Mouse (Mus musculus) forebrain, postnatal 0 days (tissue): ENCODE data around the gene Ndufb10. TPM values are rescaled to one million over a fixed set of nuclear protein-coding genes. Genes with fewer than 3 reads are reported as not detected.

ENCODE experiments used
- ATAC-seq: fragments of 200-750 bp; cut with Nextera tagmentation; 2 replicates; pipeline ENCODE4 v1.8.0; 2017; ENCODE audit warnings: mild to moderate bottlenecking, moderate library complexity
- DNase-seq: peaks from one replicate; pipeline ENCODE4 v3.0.0-alpha.2; 2015
- H3K27ac ChIP-seq: fragments of 300-500 bp; sonication (generic); 2 replicates; pipeline ENCODE4 v1.5.1; 2014; ENCODE audit warnings: low read depth, mild to moderate bottlenecking, antibody characterized with exemption, low read length, moderate library complexity, mixed read lengths
- H3K27me3 ChIP-seq: fragments of 300-500 bp; sonication (generic); 2 replicates; pipeline ENCODE4 v1.6.1; 2014; ENCODE audit warnings: mild to moderate bottlenecking, low read length, mixed read lengths; ENCODE audit not compliant: insufficient read depth
- H3K36me3 ChIP-seq: fragments of 300-500 bp; sonication (generic); 2 replicates; pipeline ENCODE4 v1.6.1; 2014; ENCODE audit warnings: mild to moderate bottlenecking, moderate library complexity; ENCODE audit not compliant: insufficient read depth
- H3K4me1 ChIP-seq: fragments of 300-500 bp; sonication (generic); 2 replicates; pipeline ENCODE4 v1.6.1; 2014; ENCODE audit warnings: antibody characterized with exemption; ENCODE audit not compliant: insufficient read depth
- H3K4me2 ChIP-seq: fragments of 300-500 bp; sonication (generic); 2 replicates; pipeline ENCODE4 v1.6.1; 2014; ENCODE audit warnings: low read depth, mild to moderate bottlenecking, moderate library complexity
- H3K4me3 ChIP-seq: fragments of 300-500 bp; sonication (generic); 2 replicates; pipeline ENCODE4 v1.5.1; 2014; ENCODE audit warnings: low read depth, low read length, mixed read lengths
- H3K9ac ChIP-seq: fragments of 300-500 bp; sonication (generic); 2 replicates; pipeline ENCODE4 v1.6.1; 2014; ENCODE audit warnings: mild to moderate bottlenecking
- H3K9me3 ChIP-seq: fragments of 300-500 bp; sonication (generic); 2 replicates; pipeline ENCODE4 v1.6.1; 2016; ENCODE audit warnings: low read length
- CTCF ChIP-seq: sonication (generic); IDR thresholded peaks from 2 replicates; pipeline ENCODE4 v1.5.1; 2016; ENCODE audit warnings: antibody characterized with exemption, control low read depth, low read depth
- WGBS: fragments of 180-500 bp; shearing (Covaris S2); extraction: QIAGEN DNeasy Blood & Tissue Kit; methylation state at CpG from one replicate; pipeline ENCODE4 v1.1.7; 2014; 5-methylcytosine and 5-hydroxymethylcytosine counted together
- polyA plus RNA-seq: library from polyadenylated mRNA; unstranded; fragments of >200 nt; fragmentation: Nextera tagmentation; extraction: Ambion mirVana; gene quantifications from 2 replicates; pipeline ENCODE4 v1.2.1, GENCODE M21; 2015
- total RNA-seq: library from RNA; depleted of rRNA; stranded (reverse); fragments of >200 nt; gene quantifications from 2 replicates; pipeline ENCODE4 v1.2.3, GENCODE M21; 2014

The Ndufb10 gene
- total and polyA plus RNA-seq, 2 experiments from 2014 or later: 151 to 312 TPM

- H3K4me3 ChIP-seq: peak within 1 kb of the TSS; percentile 86
- WGBS: 77% methylated on average over 4 of the region's 4 CpGs
- H3K9ac ChIP-seq: 0 out of 2 replicates have a peak within 1 kb of the TSS, but pooled peaks have one; percentile 85
- H3K4me1 ChIP-seq: peaks cover 7% of the 10 kb centered on the region; the same call in 1 of the 2 replicates
- ATAC-seq: no peak
- no peak for TF ChIP-seq CTCF
- no peaks in the 10 kb centered on the region for H3K27me3 ChIP-seq
- H3K36me3 ChIP-seq: peaks cover 14% of the 10 kb centered on the region
- no peaks in the 10 kb centered on the region for H3K9me3 ChIP-seq
- DNase-seq: no peak
- H3K4me2 ChIP-seq: peak within 1 kb of the TSS; percentile 67
- H3K27ac ChIP-seq: no peak within 1 kb of the TSS
Observed at GRCm38 (mm10) chr17:24717943-24718342, 6.3 kb downstream of the Ndufb10 start, which contains the start of the genes Rnf151 and Rps2. Gene Rnf151, minus strand, starts transcription at chr17:24718063. Gene Rps2, plus strand, starts transcription at chr17:24718116.

- Histone ChIP-seq H3K9me3 (no peaks in the 10 kb centered on the region), H3K27ac (no peak overlapping the region), H3K4me1 (peaks cover 1% of the 10 kb centered on the region; the same call in 1 of the 2 replicates), H3K36me3 (peaks cover under 1% of the 10 kb centered on the region), H3K9ac (no peak overlapping the region), H3K4me2 (no peak overlapping the region), H3K4me3 (no peak overlapping the region), H3K27me3 (no peaks in the 10 kb centered on the region)
- TF ChIP-seq CTCF: no peak
- ATAC-seq (no peak), DNase-seq (no peak)
- 94% methylated on average over 15 of the region's 15 CpGs for WGBS
Observed at GRCm38 (mm10) chr17:24716166-24716682, 8.1 kb downstream of the Ndufb10 start.

- 48% methylated on average over 6 of the region's 6 CpGs for WGBS
- no peak for ATAC-seq
- no peak for TF ChIP-seq CTCF
Observed at GRCm38 (mm10) chr17:24715556-24715955, 8.7 kb downstream of the Ndufb10 start.

GRCm38 (mm10) chr17:24708646-24709045 is 15.6 kb downstream of the Ndufb10 start:
- DNase-seq: peak; percentile 33
- TF ChIP-seq CTCF: peak; percentile 53
- Histone ChIP-seq H3K36me3 (peaks cover 16% of the 10 kb centered on the region), H3K9me3 (no peaks in the 10 kb centered on the region), H3K4me2 (no peak overlapping the region), H3K27me3 (no peaks in the 10 kb centered on the region), H3K4me1 (peaks cover 3% of the 10 kb centered on the region; the same call in 1 of the 2 replicates), H3K27ac (no peak overlapping the region), H3K9ac (no peak overlapping the region), H3K4me3 (no peak overlapping the region)
- 36% methylated on average over 2 of the region's 2 CpGs for WGBS
- no peak for ATAC-seq

More at GRCm38 (mm10) chr17:24715556-24715955, 8.7 kb downstream of the Ndufb10 start:
- Histone ChIP-seq H3K4me2 (no peak overlapping the region), H3K27ac (no peak overlapping the region), H3K36me3 (no peaks in the 10 kb centered on the region), H3K4me3 (no peak overlapping the region), H3K27me3 (no peaks in the 10 kb centered on the region), H3K4me1 (no peaks in the 10 kb centered on the region), H3K9me3 (no peaks in the 10 kb centered on the region), H3K9ac (no peak overlapping the region)
- no peak for DNase-seq

- Histone ChIP-seq H3K9me3 (no peaks in the 10 kb centered on the region), H3K4me2 (peak overlapping the region; percentile 62), H3K27me3 (no peaks in the 10 kb centered on the region), H3K27ac (peak overlapping the region; percentile 67; the same call in 1 of the 2 replicates), H3K36me3 (peaks cover 20% of the 10 kb centered on the region), H3K4me3 (peak overlapping the region; percentile 58), H3K4me1 (peaks cover 3% of the 10 kb centered on the region; the same call in 1 of the 2 replicates), H3K9ac (peak overlapping the region; percentile 62)
- DNase-seq (no peak), ATAC-seq (peak; percentile 62; the same call in 1 of the 2 replicates)
- no peak for TF ChIP-seq CTCF
- WGBS: 5% methylated on average over 24 of the region's 24 CpGs
Observed at GRCm38 (mm10) chr17:24707801-24708425, 16.4 kb downstream of the Ndufb10 start.

- TF ChIP-seq CTCF: no peak
- ATAC-seq (peak; percentile 97), DNase-seq (peak; percentile 98)
- Histone ChIP-seq H3K4me2 (peak within 1 kb of the TSS; percentile 62), H3K27ac (peak within 1 kb of the TSS; percentile 67), H3K9me3 (no peaks in the 10 kb centered on the region), H3K4me1 (peaks cover 3% of the 10 kb centered on the region; the same call in 1 of the 2 replicates), H3K9ac (peak within 1 kb of the TSS; percentile 62), H3K4me3 (peak within 1 kb of the TSS; percentile 58), H3K36me3 (peaks cover 27% of the 10 kb centered on the region), H3K27me3 (no peaks in the 10 kb centered on the region)
- WGBS: 4% methylated on average over 32 of the region's 32 CpGs
Observed at GRCm38 (mm10) chr17:24706982-24707800, 17.1 kb downstream of the Ndufb10 start, which contains the start of gene Tbl3. Gene Tbl3, minus strand, starts transcription at chr17:24707660.
